Mouse (Mus musculus) leukemia stem cell, adult 10-12 weeks (primary cell): ENCODE measurements around the gene 4921539E11Rik. TPM values are rescaled to one million over a fixed set of nuclear protein-coding genes. Genes with fewer than 3 reads are reported as not detected.

Experiments used
- polyA plus RNA-seq: library from polyadenylated mRNA; stranded (reverse); fragments of >175 nt; gene quantifications from 2 replicates; pipeline ENCODE4 v1.2.3, GENCODE M21; 2012; ENCODE audit warnings: low replicate concordance

4921539E11Rik gene
- polyA plus RNA-seq, result not detected in 2 replicates

DNA sequence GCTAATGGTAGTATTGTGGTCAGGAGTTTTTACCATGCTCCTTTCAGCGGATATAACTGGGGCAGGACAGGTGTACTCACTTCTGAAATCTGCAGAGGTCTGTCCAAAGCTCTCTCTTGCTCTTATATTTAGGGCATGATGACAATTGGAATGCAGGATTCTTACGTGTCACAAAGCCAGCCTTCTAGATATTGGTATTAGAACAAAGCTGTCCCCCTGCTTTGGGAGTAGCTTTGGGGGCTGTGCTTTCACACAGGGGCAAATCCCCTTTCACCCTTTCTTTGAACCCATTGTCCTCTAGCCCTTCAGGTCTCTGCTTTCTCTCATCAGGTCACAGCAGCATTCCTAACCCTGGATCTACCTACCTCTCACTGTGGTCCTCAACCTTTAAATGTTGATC, at the start of gene 4921539E11Rik:
Gene 4921539E11Rik (minus strand): TSS at position 101 of the 400 bp plus-strand sequence.

DNA sequence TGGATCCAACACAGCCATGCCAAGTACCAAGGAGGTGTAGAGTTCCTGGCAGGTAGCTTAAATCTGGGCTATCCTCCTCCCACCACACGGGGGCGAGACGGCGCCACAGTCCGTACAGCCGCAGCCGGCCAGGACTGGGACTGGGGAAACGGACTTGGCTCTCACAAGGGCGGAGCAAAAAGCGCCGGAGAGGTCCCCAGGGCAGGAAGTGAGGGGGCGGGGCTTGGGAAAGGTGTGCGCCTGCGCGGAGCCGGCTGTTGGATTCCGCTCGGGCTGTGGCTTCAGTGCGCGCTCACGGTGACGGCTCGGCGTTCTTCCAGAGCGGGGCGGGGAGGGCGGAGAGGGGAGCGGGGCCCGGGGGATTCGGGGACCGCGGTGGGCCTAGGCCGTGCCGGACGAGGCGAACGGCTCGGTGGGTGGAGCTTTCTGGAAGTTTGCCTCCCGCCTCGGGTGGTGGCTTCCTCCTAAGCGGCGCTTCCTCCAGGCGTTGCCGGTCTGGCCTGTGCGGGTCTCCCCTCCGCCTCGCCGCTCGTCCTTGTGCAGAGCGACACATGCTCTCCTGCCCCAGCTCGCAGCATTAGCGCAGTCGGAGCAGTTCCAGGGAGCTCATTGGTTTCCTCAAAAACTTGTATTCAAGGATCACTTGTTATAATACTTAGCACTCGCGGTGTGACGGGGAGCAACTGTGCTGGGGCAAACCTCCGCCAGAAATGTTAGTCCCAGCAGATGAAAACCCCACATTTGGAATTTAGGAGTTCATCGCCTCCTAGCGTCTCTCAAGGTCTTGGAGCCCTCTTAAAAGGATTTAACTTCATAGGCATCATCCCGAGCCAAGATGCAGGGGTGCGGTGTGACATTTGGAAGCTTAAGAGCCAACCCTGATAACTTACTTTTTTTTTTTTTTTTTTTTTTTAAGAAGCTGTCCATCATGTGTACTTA, 23.2 kb upstream of the 4921539E11Rik start, which contains the start of gene Oma1:
Gene Oma1 (plus strand): TSS at position 226 of the 939 bp plus-strand sequence.

GRCm38 (mm10) chr4:103214925-103215820, 75.5 kb downstream of the 4921539E11Rik start, which contains the start of gene Slc35d1:
TSS of gene Slc35d1 (minus strand) at chr4:103215164.

Other genes with a start within 250 kb of the 4921539E11Rik start
- 10.6 and 30.1 TPM in 2 replicates for gene Mier1, start 176.5 kb downstream of the 4921539E11Rik start, polyA plus RNA-seq
- gene Wdr78, start 176.3 kb downstream of the 4921539E11Rik start, polyA plus RNA-seq, result 1.1 and 1.3 TPM in 2 replicates
- 12.9 and 13.5 TPM in 2 replicates for gene Slc35d1, start 75.7 kb downstream of the 4921539E11Rik start, polyA plus RNA-seq
- 0.44 and 0.92 TPM in 2 replicates for gene Oma1, start 22.9 kb upstream of the 4921539E11Rik start, polyA plus RNA-seq